Mouse (Mus musculus) stomach, postnatal 0 days (tissue): ENCODE data around the gene Ddah2. TPM values are rescaled to one million over a fixed set of nuclear protein-coding genes. Genes with fewer than 3 reads are reported as not detected.

Experiments
- ATAC-seq: fragments of 200-750 bp; cut with Nextera tagmentation; 2 replicates; pipeline ENCODE4 v1.8.0; 2017; ENCODE audit not compliant: low FRiP score, low TSS enrichment
- DNase-seq: peaks from one replicate; pipeline ENCODE4 v3.0.0-alpha.2; 2016; ENCODE audit warnings: low spot score
- H3K27ac ChIP-seq: fragments of 300-500 bp; sonication (generic); replicated peaks from 2 replicates; pipeline ENCODE4 v1.5.1; 2014; ENCODE audit warnings: mild to moderate bottlenecking, control low read depth
- H3K27me3 ChIP-seq: fragments of 300-500 bp; sonication (generic); 2 replicates; pipeline ENCODE4 v1.6.1; 2014; ENCODE audit warnings: low read length; ENCODE audit not compliant: control insufficient read depth, insufficient read depth
- H3K36me3 ChIP-seq: fragments of 300-500 bp; sonication (generic); 2 replicates; pipeline ENCODE4 v1.6.1; 2014; ENCODE audit warnings: low read length, mixed read lengths; ENCODE audit not compliant: control insufficient read depth, insufficient read depth
- H3K4me1 ChIP-seq: fragments of 300-500 bp; sonication (generic); replicated peaks from 2 replicates; pipeline ENCODE4 v1.6.1; 2014; ENCODE audit warnings: antibody characterized with exemption; ENCODE audit not compliant: control insufficient read depth, insufficient read depth
- H3K4me2 ChIP-seq: fragments of 300-500 bp; sonication (generic); replicated peaks from 2 replicates; pipeline ENCODE4 v1.6.1; 2014; ENCODE audit warnings: low read depth, mild to moderate bottlenecking, control low read depth, moderate library complexity
- H3K4me3 ChIP-seq: fragments of 300-500 bp; sonication (generic); 2 replicates; pipeline ENCODE4 v1.5.1; 2014; ENCODE audit warnings: low read depth, low read length, control low read depth
- H3K9ac ChIP-seq: fragments of 300-500 bp; sonication (generic); 2 replicates; pipeline ENCODE4 v1.6.1; 2014; ENCODE audit warnings: mild to moderate bottlenecking, low read length, control low read depth, mixed read lengths
- H3K9me3 ChIP-seq: fragments of 300-500 bp; sonication (generic); 2 replicates; pipeline ENCODE4 v1.6.1; 2016; ENCODE audit warnings: low read length; ENCODE audit not compliant: control insufficient read depth
- CTCF ChIP-seq: IDR thresholded peaks from 2 replicates; pipeline ENCODE4 v1.5.1; 2016; ENCODE audit warnings: antibody characterized with exemption, low read depth, mild to moderate bottlenecking, moderate library complexity
- EP300 ChIP-seq: optimal IDR thresholded peaks from 2 replicates; pipeline ENCODE3; 2016; ENCODE audit warnings: antibody characterized with exemption
- WGBS: fragments of 180-500 bp; shearing (Covaris S2); extraction: QIAGEN DNeasy Blood & Tissue Kit; methylation state at CpG from one replicate; pipeline ENCODE4 v1.1.7; 2014; 5-methylcytosine and 5-hydroxymethylcytosine counted together
- polyA plus RNA-seq: library from polyadenylated mRNA; unstranded; fragments of >200 nt; fragmentation: Nextera tagmentation; extraction: Ambion mirVana; gene quantifications from 2 replicates; pipeline ENCODE4 v1.2.1, GENCODE M21; 2015

The Ddah2 gene
- polyA plus RNA-seq, 1 experiment from 2014 or later = 84.8 TPM

DNA sequence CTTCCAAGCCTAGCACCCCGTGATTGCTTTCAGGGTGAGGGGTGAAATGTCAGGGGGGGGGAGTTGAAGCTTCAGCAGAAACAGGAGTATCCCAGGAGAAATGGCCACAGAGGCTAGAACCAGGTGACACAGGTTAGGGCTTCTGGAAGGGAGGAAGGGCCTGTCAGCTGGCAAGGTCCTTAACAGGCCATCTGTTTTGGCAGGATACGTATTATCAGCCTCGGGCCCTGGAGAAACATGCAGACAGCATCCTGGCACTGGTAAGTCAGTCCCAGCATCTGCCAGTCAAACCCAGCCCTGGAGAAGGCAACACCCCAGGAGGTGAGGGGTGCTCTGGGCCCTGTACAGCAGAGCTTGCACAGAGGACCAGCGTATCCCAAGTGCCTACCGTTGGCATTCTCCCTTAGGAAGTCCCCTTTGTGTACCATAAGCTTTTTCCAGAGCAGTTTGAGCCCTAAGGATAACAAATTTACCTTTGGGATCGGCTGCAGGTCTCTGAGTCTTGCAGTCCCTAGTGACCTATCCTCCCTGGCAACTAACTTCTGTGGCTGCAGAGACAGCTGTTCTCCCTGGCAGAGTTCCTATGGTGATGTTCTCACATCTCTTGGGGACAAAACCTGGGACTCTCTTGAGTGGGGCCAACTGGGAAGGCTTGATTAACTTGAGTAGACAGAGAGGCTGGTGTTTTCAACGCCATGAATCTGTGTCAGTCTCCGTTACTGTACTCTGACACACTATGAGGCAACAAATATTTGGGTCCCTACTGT lies 31.5 kb downstream of the Ddah2 start:
- TF ChIP-seq EP300 = no peak
- no peak for TF ChIP-seq CTCF
- peak overlapping the region; percentile 73 for H3K4me2 ChIP-seq
- ATAC-seq (no peak), DNase-seq (no peak)
- H3K36me3 ChIP-seq = peaks cover 11% of the 10 kb centered on the region
- H3K4me3 ChIP-seq = peak overlapping the region; percentile 70
- WGBS = 57% methylated on average over 8 of the region's 8 CpGs
- H3K27me3 ChIP-seq = no peaks in the 10 kb centered on the region
- H3K27ac ChIP-seq = peak overlapping the region; percentile 98; the same call in 1 of the 2 replicates
- peak overlapping the region; percentile 90 for H3K9ac ChIP-seq
- no peaks in the 10 kb centered on the region for H3K9me3 ChIP-seq
- H3K4me1 ChIP-seq = peaks cover 3% of the 10 kb centered on the region; the same call in 1 of the 2 replicates

DNA sequence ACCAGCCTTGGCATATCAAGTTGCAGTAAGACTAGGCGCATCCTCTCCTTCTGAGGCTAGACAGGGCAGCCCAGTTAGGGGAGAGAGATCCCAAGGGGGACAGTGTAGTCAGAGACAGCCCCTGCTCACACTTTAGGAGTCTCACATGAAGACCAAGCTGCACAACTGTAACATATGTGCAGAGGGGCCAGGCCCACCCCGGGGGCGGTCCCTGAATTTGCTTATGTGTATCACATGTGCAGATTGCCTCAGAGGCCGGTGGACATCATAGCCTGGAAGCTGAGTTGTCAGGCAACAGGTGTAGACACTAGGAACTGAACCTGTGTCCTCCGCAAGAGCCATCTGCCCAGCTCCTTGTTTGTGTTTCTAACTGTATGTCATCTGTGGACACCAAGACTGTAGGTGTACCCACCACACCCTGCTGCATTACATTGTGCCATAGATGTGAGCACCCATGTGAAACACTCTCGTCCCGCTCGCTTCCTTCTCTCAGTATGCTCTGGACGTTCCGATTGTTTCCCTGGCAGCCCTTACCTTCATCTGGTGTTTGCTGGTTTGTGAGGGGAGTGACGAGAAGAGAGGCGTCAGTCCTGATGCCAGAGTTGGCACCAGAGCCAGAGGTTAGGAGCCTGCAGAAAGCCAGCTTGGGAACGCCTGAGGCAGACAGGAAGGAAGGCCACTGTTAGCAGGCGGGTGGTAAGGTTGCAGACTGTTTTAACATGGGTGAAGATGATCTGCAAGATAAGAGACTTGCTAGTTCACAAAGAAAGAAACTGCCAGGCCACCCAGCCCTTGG lies 33.8 kb downstream of the Ddah2 start:
- Histone ChIP-seq H3K36me3 (peaks cover 16% of the 10 kb centered on the region), H3K9ac (no peak overlapping the region), H3K27ac (no peak overlapping the region), H3K9me3 (no peaks in the 10 kb centered on the region), H3K4me1 (peaks cover 3% of the 10 kb centered on the region; the same call in 1 of the 2 replicates), H3K4me2 (no peak overlapping the region), H3K4me3 (no peak overlapping the region), H3K27me3 (no peaks in the 10 kb centered on the region)
- TF ChIP-seq CTCF = no peak
- TF ChIP-seq EP300 = no peak
- DNase-seq (no peak), ATAC-seq (no peak)
- 87% methylated on average over 14 of the region's 14 CpGs for WGBS

DNA sequence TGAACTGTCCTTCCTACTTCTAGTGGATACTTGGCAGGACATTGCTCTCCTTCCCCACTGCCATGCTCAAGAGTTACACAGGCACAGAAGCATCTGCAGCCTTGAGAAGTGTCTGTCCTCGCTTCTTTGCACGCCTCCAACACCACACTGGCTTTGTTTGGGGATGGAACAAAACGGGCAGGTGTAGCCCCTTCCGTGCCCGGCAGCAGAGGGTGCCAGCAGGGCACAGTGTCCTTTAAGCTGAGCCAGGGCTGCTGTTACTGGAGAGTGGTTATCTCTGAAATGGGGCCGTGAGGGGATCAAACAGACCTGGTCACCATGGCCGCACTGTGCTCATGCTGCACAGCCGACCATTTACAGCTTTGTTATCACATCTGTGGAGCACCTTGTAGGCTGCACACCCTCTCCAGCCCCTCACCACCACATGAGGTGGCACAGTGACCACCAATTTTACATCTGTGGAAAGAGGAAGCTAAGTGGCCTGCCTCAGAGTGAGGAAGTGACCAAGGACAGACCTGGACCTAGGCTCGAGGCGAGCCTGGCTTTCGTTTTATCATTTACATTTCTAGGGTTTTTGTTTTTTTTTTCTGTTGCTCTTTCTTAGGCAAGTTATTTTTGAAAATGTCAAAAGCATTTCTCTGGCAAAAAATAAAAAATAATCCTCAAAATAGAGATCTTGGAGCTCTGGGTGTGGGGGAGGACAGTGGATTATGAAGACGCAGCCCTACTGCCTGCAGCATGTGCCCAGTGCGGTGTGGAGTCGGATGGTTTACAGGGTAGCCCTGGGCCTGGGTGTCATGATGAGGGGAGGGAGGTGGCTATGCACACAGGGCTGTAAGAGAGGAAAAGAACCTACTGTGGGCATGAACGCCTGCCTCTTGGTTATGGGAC lies 35.9 kb downstream of the Ddah2 start:
- TF ChIP-seq EP300 (no peak), CTCF (no peak)
- ATAC-seq = no peak
- Histone ChIP-seq H3K27me3 (no peaks in the 10 kb centered on the region), H3K4me3 (no peak overlapping the region), H3K4me2 (no peak overlapping the region), H3K9me3 (no peaks in the 10 kb centered on the region), H3K36me3 (peaks cover 20% of the 10 kb centered on the region), H3K27ac (no peak overlapping the region), H3K4me1 (peaks cover 3% of the 10 kb centered on the region; the same call in 1 of the 2 replicates), H3K9ac (no peak overlapping the region)
- 89% methylated on average over 15 of the region's 15 CpGs for WGBS
- DNase-seq = no peak

DNA sequence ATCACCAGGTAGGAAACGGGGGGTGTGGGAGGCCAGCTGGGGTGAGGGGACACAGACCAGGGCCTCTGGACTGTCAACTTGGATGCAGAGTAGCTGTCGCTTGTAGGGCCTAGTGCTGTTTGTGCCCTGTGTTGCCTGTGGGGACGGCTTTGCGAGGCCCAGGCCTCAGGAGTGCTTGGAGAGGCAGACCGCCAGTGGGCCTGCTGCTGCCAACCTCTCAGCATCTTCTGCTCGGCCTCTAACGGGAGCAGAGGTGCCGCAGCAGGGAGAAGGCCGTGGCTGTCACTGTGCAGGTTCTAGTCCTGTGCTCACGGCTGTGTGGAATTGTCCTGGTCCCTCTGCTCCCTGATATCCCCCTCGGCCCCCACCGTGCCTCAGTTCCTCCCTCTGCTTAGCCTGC lies 37.8 kb downstream of the Ddah2 start:
- Histone ChIP-seq H3K4me3 (no peak overlapping the region), H3K4me2 (no peak overlapping the region), H3K9me3 (no peaks in the 10 kb centered on the region), H3K27ac (no peak overlapping the region), H3K27me3 (no peaks in the 10 kb centered on the region), H3K9ac (no peak overlapping the region), H3K4me1 (no peaks in the 10 kb centered on the region), H3K36me3 (peaks cover 31% of the 10 kb centered on the region)
- DNase-seq (no peak), ATAC-seq (no peak)
- WGBS = 89% methylated on average over 12 of the region's 12 CpGs
- TF ChIP-seq CTCF (no peak), EP300 (no peak)

DNA sequence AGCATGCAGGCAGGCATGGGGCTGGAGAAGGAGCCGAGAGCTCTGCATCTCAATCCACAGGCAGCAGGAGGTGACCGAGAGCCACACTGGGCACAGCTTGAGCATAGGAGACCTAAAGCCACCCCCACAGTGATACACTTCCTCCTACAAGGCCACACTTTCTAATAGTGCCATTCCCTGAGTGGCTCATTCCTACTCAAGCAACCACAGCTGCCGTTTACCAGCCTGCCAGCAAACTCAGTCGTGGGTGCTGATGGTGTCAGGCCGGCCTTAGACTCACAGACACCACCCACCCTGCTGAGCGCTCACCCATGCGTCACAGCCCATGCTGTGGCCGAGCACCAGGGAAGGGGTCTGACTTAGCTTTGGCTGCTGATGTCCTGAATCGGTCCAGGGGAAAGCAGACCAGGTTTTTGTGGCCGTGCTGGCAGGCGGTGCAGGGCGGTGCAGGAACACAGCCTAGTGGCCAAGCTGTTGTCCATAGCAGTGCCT lies 38.4 kb downstream of the Ddah2 start:
- H3K27me3 ChIP-seq = no peaks in the 10 kb centered on the region
- H3K36me3 ChIP-seq = peaks cover 36% of the 10 kb centered on the region
- no peaks in the 10 kb centered on the region for H3K9me3 ChIP-seq
- 86% methylated on average over 12 of the region's 12 CpGs for WGBS
- H3K4me1 ChIP-seq = no peaks in the 10 kb centered on the region
- no peak for DNase-seq
- no peak overlapping the region for H3K4me3 ChIP-seq
- no peak overlapping the region for H3K27ac ChIP-seq
- H3K4me2 ChIP-seq = no peak overlapping the region
- no peak for ATAC-seq
- no peak for TF ChIP-seq CTCF
- TF ChIP-seq EP300 = no peak
- no peak overlapping the region for H3K9ac ChIP-seq
